Mouse (Mus musculus): ENCODE measurements at regions not wholly inside any gene's neighbourhood (a gene's known extent, or its start where the extent isn't known, plus 50 kb on each side); places are given as distances from the start of the nearest gene placed in this dataset.

- peak; percentile 83 for DNase-seq (ENCODE audit: low read depth)
These were observed 74.6 kb upstream of the Fermt1 start for GRCm38 (mm10) chr2:133020173-133020837.

- DNase-seq (ENCODE audit: low read depth) = no peak
These were observed 75.5 kb upstream of the Fermt1 start for GRCm38 (mm10) chr2:133021244-133021643.

- no peak for DNase-seq (ENCODE audit: low read depth)
These were observed 81.3 kb upstream of the Fermt1 start for GRCm38 (mm10) chr2:133027038-133027437.

GRCm38 (mm10) chr2:133035421-133035820 lies 89.7 kb upstream of the Fermt1 start:
- no peak for DNase-seq (ENCODE audit: low read depth)

GRCm38 (mm10) chr2:133040708-133041107 lies 95.0 kb upstream of the Fermt1 start:
- no peak for DNase-seq (ENCODE audit: low read depth)

- DNase-seq (ENCODE audit: low read depth) = no peak
These were observed 132.1 kb upstream of the Fermt1 start for GRCm38 (mm10) chr2:133077698-133078356.

GRCm38 (mm10) chr2:133090976-133091375 lies 145.3 kb upstream of the Fermt1 start:
- DNase-seq (ENCODE audit: low read depth) = no peak

- DNase-seq (ENCODE audit: low read depth) = peak; percentile 75
These were observed 167.9 kb upstream of the Fermt1 start for GRCm38 (mm10) chr2:133113642-133114041.

- no peak for DNase-seq (ENCODE audit: low read depth)
These were observed 172.9 kb upstream of the Fermt1 start for GRCm38 (mm10) chr2:133118651-133119050.

- no peak for DNase-seq (ENCODE audit: low read depth)
These were observed 179.6 kb upstream of the Fermt1 start for GRCm38 (mm10) chr2:133125212-133125801.

GRCm38 (mm10) chr2:133134878-133135277 lies 189.2 kb upstream of the Fermt1 start:
- DNase-seq (ENCODE audit: low read depth) = no peak

GRCm38 (mm10) chr2:133138877-133139276 lies 193.2 kb upstream of the Fermt1 start:
- DNase-seq (ENCODE audit: low read depth) = no peak

- DNase-seq (ENCODE audit: low read depth) = no peak
These were observed 195.8 kb upstream of the Fermt1 start for GRCm38 (mm10) chr2:133141341-133142035.

- DNase-seq (ENCODE audit: low read depth) = no peak
These were observed 206.8 kb upstream of the Fermt1 start for GRCm38 (mm10) chr2:133152461-133152860.

GRCm38 (mm10) chr2:133156537-133156936 lies 210.8 kb upstream of the Fermt1 start:
- DNase-seq (ENCODE audit: low read depth) = peak; percentile 22

- no peak for DNase-seq (ENCODE audit: low read depth)
These were observed 212.5 kb upstream of the Fermt1 start for GRCm38 (mm10) chr2:133158206-133158605.

GRCm38 (mm10) chr2:133159398-133159797 lies 213.7 kb upstream of the Fermt1 start:
- DNase-seq (ENCODE audit: low read depth) = no peak

GRCm38 (mm10) chr2:133176411-133176810 lies 230.7 kb upstream of the Fermt1 start:
- no peak for DNase-seq (ENCODE audit: low read depth)

GRCm38 (mm10) chr2:133181216-133181615 lies 235.5 kb upstream of the Fermt1 start:
- no peak for DNase-seq (ENCODE audit: low read depth)

- DNase-seq (ENCODE audit: low read depth) = no peak
These were observed 237.2 kb upstream of the Fermt1 start for GRCm38 (mm10) chr2:133182920-133183319.

GRCm38 (mm10) chr2:133204295-133204866 lies 258.7 kb upstream of the Fermt1 start:
- DNase-seq (ENCODE audit: low read depth) = no peak

GRCm38 (mm10) chr2:133208498-133208897 lies 262.8 kb upstream of the Fermt1 start:
- DNase-seq (ENCODE audit: low read depth) = no peak
